Mouse (Mus musculus) bone marrow, adult 2 months (tissue): ENCODE measurements around the gene Sun1.

Experiments
- CTCF ChIP-seq: fragments of 200-500 bp; IDR thresholded peaks from 2 replicates; pipeline ENCODE4 v1.5.1; 2011; ENCODE audit warnings: low read length, control low read depth; ENCODE audit not compliant: control insufficient read depth, insufficient read depth
- POLR2A ChIP-seq: fragments of 200-500 bp; IDR thresholded peaks from 2 replicates; pipeline ENCODE4 v1.6.1; 2011; ENCODE audit warnings: low read depth, mild to moderate bottlenecking, control low read depth, low read length, borderline replicate concordance; ENCODE audit not compliant: control insufficient read depth

GRCm38 (mm10) chr5:139287099-139287498 lies 86.7 kb downstream of the Sun1 start:
- TF ChIP-seq CTCF (no peak), POLR2A (no peak)
